In the genomic region with DNA sequence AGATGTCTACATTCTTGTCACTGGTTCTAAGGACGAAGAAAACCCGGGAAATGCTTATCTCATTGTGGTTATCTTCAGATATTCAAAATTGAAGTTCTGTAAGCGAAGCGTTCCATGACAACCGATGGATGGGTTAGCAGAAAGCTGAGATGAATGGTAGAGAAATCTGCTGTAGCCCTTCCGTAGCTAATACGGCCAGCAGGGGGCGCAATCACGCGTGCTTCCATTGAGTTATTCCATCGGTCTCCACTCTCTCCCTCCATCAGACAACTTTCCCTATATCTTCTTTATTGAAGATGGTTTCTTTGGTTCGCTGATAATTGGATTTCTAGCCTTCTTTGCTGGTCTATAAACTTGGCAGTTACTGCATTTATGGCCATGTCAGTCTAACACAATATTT, we compare ENCODE assay signal across 9 mouse cellular contexts.
DNase-seq lines count a peak whose midpoint lies in the region; TF ChIP-seq lines count a peak whose summit lies in the region.
"Had no signal": no experiment of that assay in that cellular context is flagged by ENCODE, and none has a peak within 500 bp of the region (broad histone marks: within the 10 kb centered on the region; RNA-seq: fewer than 3 reads in every experiment).

No protein-coding gene starts in this region.

- 38% methylated on average over 12 of the region's 12 CpGs for WGBS in thymus, adult 2 months

- H3K27ac ChIP-seq in gastrocnemius, adult 2 months: no peak overlapping the region
- no peak overlapping the region for H3K27ac ChIP-seq in thymus, adult 2 months (ENCODE audit: control insufficient read depth, insufficient read depth, low read length)

- no peak for TF ChIP-seq POLR2A in thymus, adult 2 months (IDR thresholded peaks at IDR 0.05; ENCODE audit: control insufficient read depth, extremely low read depth, insufficient read depth, low read length, poor library complexity)

- no peaks in the 10 kb centered on the region for H3K27me3 ChIP-seq in thymus, adult 2 months (ENCODE audit: control insufficient read depth, insufficient read depth, low read length)
- H3K27me3 ChIP-seq: CH12.LX had no signal

- TF ChIP-seq CTCF in gastrocnemius, adult 2 months (IDR thresholded peaks at IDR 0.05): peak; percentile 63
- no peak for TF ChIP-seq CTCF in thymus, adult 2 months (IDR thresholded peaks at IDR 0.05; ENCODE audit: borderline replicate concordance, control insufficient read depth, extremely low read depth, insufficient read depth, low read length, poor library complexity)

- H3K36me3 ChIP-seq in thymus, adult 2 months (ENCODE audit: control insufficient read depth, insufficient read depth, low read length): no peaks in the 10 kb centered on the region

- intact Hi-C loops in gastrocnemius, adult 2 months (cut with DNase I): no loop called here

- no peaks in the 10 kb centered on the region for H3K4me1 ChIP-seq in thymus, adult 2 months (replicated peaks; ENCODE audit: control insufficient read depth, insufficient read depth, low read length)

- no peak overlapping the region for H3K4me3 ChIP-seq in gastrocnemius, adult 2 months
- no peak overlapping the region for H3K4me3 ChIP-seq in thymus, adult 2 months (ENCODE audit: control insufficient read depth, insufficient read depth, low read length)

- peak; percentile 50 for DNase-seq in gastrocnemius, adult 2 months
- DNase-seq in gastrocnemius, adult 8-10 months (ENCODE audit: low spot score in 2 of 2): no peak
- DNase-seq in thymus, postnatal 4 days: peak; percentile 51
- no peak for DNase-seq in thymus, adult 2 months
- peak; percentile 29 for DNase-seq in embryo, embryonic 11.5 days (ENCODE audit: low read depth, low spot score)
- peak; percentile 38 to 45 for DNase-seq in layer of hippocampus, postnatal 14 days (ENCODE audit: low spot score in 2 of 2)
- DNase-seq in lung, postnatal 4 days: peak; percentile 33 to 43
- DNase-seq in B cell, adult 2 months: no peak

Comparison
In these comparisons a context has a peak if more than half of its experiments do, and no peak if none do; other contexts are left out.
1. DNase-seq: peak in gastrocnemius, adult 2 months (single experiment), thymus, postnatal 4 days (single experiment), embryo, embryonic 11.5 days (single experiment), layer of hippocampus, postnatal 14 days (2 of 2) and lung, postnatal 4 days (2 of 2); none in gastrocnemius, adult 8-10 months (0 of 2), thymus, adult 2 months (single experiment) and B cell, adult 2 months (0 of 2).